Comparison of ENCODE assay signal across 8 mouse cellular contexts in genomic region chr3:96579885-96580454, GRCm38 (mm10). TPM values are rescaled to one million over a fixed set of nuclear protein-coding genes. Genes with fewer than 3 reads are reported as not detected.
DNase-seq lines count a peak whose midpoint lies in the region; ATAC-seq and TF ChIP-seq lines count a peak whose summit lies in the region.

No protein-coding gene starts in this region.

- DNase-seq in MEL (ENCODE audit: low read depth, low spot score) = peak; percentile 100
- DNase-seq in cerebellum, adult 2 months = peak; percentile 89 to 95
- DNase-seq in forebrain, postnatal 0 days = peak; percentile 95
- peak; percentile 95 for DNase-seq in heart, postnatal 4 days
- DNase-seq in layer of hippocampus, adult 9-10 months (ENCODE audit: low spot score) = peak; percentile 86
- peak; percentile 76 to 80 for DNase-seq in thymus, adult 18-20 months

- H3K9ac ChIP-seq in MEL (ENCODE audit: control insufficient read depth, low read depth, low read length, poor library complexity, severe bottlenecking) = peak overlapping the region; percentile 65
- peak overlapping the region; percentile 44 for H3K9ac ChIP-seq in forebrain, postnatal 0 days
- no peak overlapping the region for H3K9ac ChIP-seq in lung, embryonic 15.5 days

- no peaks in the 10 kb centered on the region for H3K9me3 ChIP-seq in MEL (replicated peaks; ENCODE audit: insufficient read depth, low read length)
- no peaks in the 10 kb centered on the region for H3K9me3 ChIP-seq in forebrain, postnatal 0 days (ENCODE audit: low read length)
- H3K9me3 ChIP-seq in lung, embryonic 15.5 days = no peaks in the 10 kb centered on the region

- H3K4me2 ChIP-seq in forebrain, postnatal 0 days (ENCODE audit: low read depth) = peak overlapping the region; percentile 53
- H3K4me2 ChIP-seq in lung, embryonic 15.5 days = peak overlapping the region; percentile 46

- TF ChIP-seq CTCF in MEL (IDR thresholded peaks at IDR 0.05 in 2 of 3, conservative IDR thresholded peaks at IDR 0.05 in 1 of 3; ENCODE audit: control insufficient read depth in 1 of 3, insufficient read depth in 1 of 3, low read depth in 2 of 3, low read length in 3 of 3, poor library complexity in 1 of 3, severe bottlenecking in 1 of 3) = peak in 1 of 3 experiments; percentile 99; a peak in 4 of 6 replicates
- TF ChIP-seq CTCF in cerebellum, adult 2 months (IDR thresholded peaks at IDR 0.05; ENCODE audit: borderline replicate concordance, insufficient read depth, low read depth, low read length) = peak; percentile 100
- peak; percentile 100 for TF ChIP-seq CTCF in forebrain, postnatal 0 days (IDR thresholded peaks at IDR 0.05; ENCODE audit: low read depth)
- peak; percentile 100 for TF ChIP-seq CTCF in olfactory bulb, adult 2 months (IDR thresholded peaks at IDR 0.05; ENCODE audit: insufficient read depth, low read depth, low read length)

- ATAC-seq in forebrain, postnatal 0 days = peak; percentile 91
- peak; percentile 59; the same call in 1 of the 2 replicates for ATAC-seq in lung, embryonic 15.5 days (ENCODE audit: borderline replicate concordance, extremely low read depth, low FRiP score, low TSS enrichment)

- H3K36me3 ChIP-seq in MEL (ENCODE audit: control insufficient read depth in 1 of 2, insufficient read depth in 2 of 2, low read length in 2 of 2) = peaks cover 0 to 34% of the 10 kb centered on the region in 2 experiments; a peak in 2 of 4 replicates
- H3K36me3 ChIP-seq in forebrain, postnatal 0 days (ENCODE audit: insufficient read depth) = no peaks in the 10 kb centered on the region
- H3K36me3 ChIP-seq in lung, embryonic 15.5 days = no peaks in the 10 kb centered on the region

- H3K27ac ChIP-seq in MEL (ENCODE audit: control insufficient read depth, low read depth, low read length) = peak overlapping the region; percentile 76
- H3K27ac ChIP-seq in cerebellum, adult 2 months (ENCODE audit: insufficient read depth, low read length) = no peak overlapping the region
- H3K27ac ChIP-seq in forebrain, postnatal 0 days (ENCODE audit: low read depth, low read length) = peak overlapping the region; percentile 24; the same call in 1 of the 2 replicates
- no peak overlapping the region for H3K27ac ChIP-seq in lung, embryonic 15.5 days
- no peak overlapping the region for H3K27ac ChIP-seq in olfactory bulb, adult 2 months (ENCODE audit: insufficient read depth, low read depth, low read length)

- peaks cover 12 to 42% of the 10 kb centered on the region in 2 experiments for H3K4me1 ChIP-seq in MEL (ENCODE audit: control insufficient read depth in 1 of 2, insufficient read depth in 2 of 2, low read length in 2 of 2)
- H3K4me1 ChIP-seq in cerebellum, adult 2 months (ENCODE audit: control insufficient read depth, insufficient read depth, low read length) = peaks cover 9% of the 10 kb centered on the region
- H3K4me1 ChIP-seq in forebrain, postnatal 0 days (ENCODE audit: insufficient read depth) = 0 out of 2 replicates have a peak, but pooled peaks cover 7% of the 10 kb centered on the region
- H3K4me1 ChIP-seq in lung, embryonic 15.5 days = peaks cover 30% of the 10 kb centered on the region
- H3K4me1 ChIP-seq in olfactory bulb, adult 2 months (ENCODE audit: control insufficient read depth, insufficient read depth, low read length) = peaks cover 16% of the 10 kb centered on the region

- TF ChIP-seq POLR2A in MEL (IDR thresholded peaks at IDR 0.05; ENCODE audit: control insufficient read depth in 1 of 2, insufficient read depth in 1 of 2, low read depth in 1 of 2, low read length in 2 of 2, poor library complexity in 1 of 2) = peak in 1 of 2 experiments; percentile 87; a peak in 2 of 4 replicates
- TF ChIP-seq POLR2A in cerebellum, adult 2 months (IDR thresholded peaks at IDR 0.05; ENCODE audit: borderline replicate concordance, insufficient read depth, low read length) = no peak
- TF ChIP-seq POLR2A in olfactory bulb, adult 2 months (IDR thresholded peaks at IDR 0.05; ENCODE audit: insufficient read depth, low read depth, low read length) = no peak

- H3K79me2 ChIP-seq in MEL (ENCODE audit: control insufficient read depth, insufficient read depth, low read length, poor library complexity) = peaks cover 3% of the 10 kb centered on the region; the same call in 1 of the 2 replicates

- TF ChIP-seq RAD21 in MEL (IDR thresholded peaks at IDR 0.05; ENCODE audit: low read depth, low read length) = peak; percentile 100

- TF ChIP-seq EP300 in MEL (IDR thresholded peaks at IDR 0.05; ENCODE audit: low read depth in 1 of 2, low read length in 2 of 2) = peak; percentile 46 to 56; a peak in 2 of 4 replicates

- no peaks in the 10 kb centered on the region for H3K27me3 ChIP-seq in MEL (ENCODE audit: control insufficient read depth in 1 of 2, insufficient read depth in 2 of 2, low read length in 2 of 2)
- H3K27me3 ChIP-seq in cerebellum, adult 2 months (ENCODE audit: control insufficient read depth, insufficient read depth, low read length) = no peaks in the 10 kb centered on the region
- H3K27me3 ChIP-seq in forebrain, postnatal 0 days (ENCODE audit: insufficient read depth, low read length) = no peaks in the 10 kb centered on the region
- H3K27me3 ChIP-seq in lung, embryonic 15.5 days = no peaks in the 10 kb centered on the region

- H3K4me3 ChIP-seq in MEL (ENCODE audit: control insufficient read depth in 1 of 2, insufficient read depth in 1 of 2, low read depth in 2 of 2, low read length in 2 of 2) = peak overlapping the region; percentile 58 to 59
- peak overlapping the region; percentile 46 for H3K4me3 ChIP-seq in cerebellum, adult 2 months (replicated peaks; ENCODE audit: insufficient read depth, low read depth, low read length)
- H3K4me3 ChIP-seq in forebrain, postnatal 0 days (ENCODE audit: low read depth, low read length) = peak overlapping the region; percentile 26
- H3K4me3 ChIP-seq in lung, embryonic 15.5 days = no peak overlapping the region
- peak overlapping the region; percentile 34 for H3K4me3 ChIP-seq in olfactory bulb, adult 2 months (ENCODE audit: insufficient read depth, low read depth, low read length)

- 14% methylated on average over 16 of the region's 16 CpGs for WGBS in cerebellum, adult 2 months
- 12% methylated on average over 16 of the region's 16 CpGs for WGBS in forebrain, postnatal 0 days
- 10% methylated on average over 16 of the region's 16 CpGs for WGBS in lung, embryonic 15.5 days
- WGBS in olfactory bulb, adult 2 months = 9% methylated on average over 16 of the region's 16 CpGs

RNA-seq across cellular contexts. Expression of gene Gm16253, which starts 3.2 kb away (rescaled TPM):
- total RNA-seq in MEL (2012; rRNA removed) = not detected in 2 replicates
- 1 to 10 TPM in 1 of 2 experiments, not detected in 1; 1.4 TPM for polyA plus RNA-seq in MEL (2012; ENCODE audit: insufficient read depth in 1 of 2, insufficient read length in 2 of 2, low read depth in 1 of 2, low replicate concordance in 2 of 2, missing spikeins in 1 of 2)
- not detected in 2 replicates for polyA plus RNA-seq in cerebellum, adult 2 months (2012; rRNA removed)
- not detected in 2 replicates for total RNA-seq in forebrain, postnatal 0 days (2014; rRNA removed)
- not detected in 2 replicates for polyA plus RNA-seq in forebrain, postnatal 0 days (2015; fragmentation: Nextera tagmentation; extraction: Ambion mirVana)
- total RNA-seq in heart, postnatal 4 days (2021) = 1 to 10 TPM; 2.5 to 2.9 TPM
- 1.1 and 1.3 TPM in 2 replicates for polyA plus RNA-seq in lung, embryonic 15.5 days (2015; fragmentation: Nextera tagmentation; extraction: Ambion mirVana)
- polyA plus RNA-seq in olfactory bulb, adult 2 months (2012; ENCODE audit: insufficient read depth, insufficient read length, low replicate concordance, missing spikeins) = not detected in 2 replicates

RNA-seq across cellular contexts. Expression of gene Polr3gl, which starts 14.0 kb away (rescaled TPM):
- total RNA-seq in MEL (2012; rRNA removed) = 26.4 and 31.1 TPM in 2 replicates
- polyA plus RNA-seq in MEL (2012; ENCODE audit: insufficient read depth in 1 of 2, insufficient read length in 2 of 2, low read depth in 1 of 2, low replicate concordance in 2 of 2, missing spikeins in 1 of 2) = 10 to 100 TPM in 1 of 2 experiments, not detected in 1; 39.8 TPM
- 53.1 and 55.5 TPM in 2 replicates for polyA plus RNA-seq in cerebellum, adult 2 months (2012; rRNA removed)
- total RNA-seq in forebrain, postnatal 0 days (2014; rRNA removed) = 25.7 and 31.8 TPM in 2 replicates
- 27.8 and 35.9 TPM in 2 replicates for polyA plus RNA-seq in forebrain, postnatal 0 days (2015; fragmentation: Nextera tagmentation; extraction: Ambion mirVana)
- 10 to 100 TPM; 20.4 to 24.0 TPM for total RNA-seq in heart, postnatal 4 days (2021)
- 38.3 and 39.8 TPM in 2 replicates for polyA plus RNA-seq in lung, embryonic 15.5 days (2015; fragmentation: Nextera tagmentation; extraction: Ambion mirVana)
- polyA plus RNA-seq in olfactory bulb, adult 2 months (2012; ENCODE audit: insufficient read depth, insufficient read length, low replicate concordance, missing spikeins) = not detected in 2 replicates

RNA-seq across cellular contexts. Expression of gene Ankrd34a, which starts 16.5 kb away (rescaled TPM):
- total RNA-seq in MEL (2012; rRNA removed) = 0.15 and 0.16 TPM in 2 replicates
- under 1 TPM in 1 of 2 experiments, not detected in 1; 0.78 TPM for polyA plus RNA-seq in MEL (2012; ENCODE audit: insufficient read depth in 1 of 2, insufficient read length in 2 of 2, low read depth in 1 of 2, low replicate concordance in 2 of 2, missing spikeins in 1 of 2)
- polyA plus RNA-seq in cerebellum, adult 2 months (2012; rRNA removed) = 53.2 and 58.1 TPM in 2 replicates
- total RNA-seq in forebrain, postnatal 0 days (2014; rRNA removed) = 17.7 and 19.3 TPM in 2 replicates
- 17.6 and 19.2 TPM in 2 replicates for polyA plus RNA-seq in forebrain, postnatal 0 days (2015; fragmentation: Nextera tagmentation; extraction: Ambion mirVana)
- 1 to 10 TPM; 1.8 to 3.1 TPM for total RNA-seq in heart, postnatal 4 days (2021)
- polyA plus RNA-seq in lung, embryonic 15.5 days (2015; fragmentation: Nextera tagmentation; extraction: Ambion mirVana) = 1.8 and 2.2 TPM in 2 replicates
- polyA plus RNA-seq in olfactory bulb, adult 2 months (2012; ENCODE audit: insufficient read depth, insufficient read length, low replicate concordance, missing spikeins) = not detected in 2 replicates

RNA-seq across cellular contexts. Expression of gene Lix1l, which starts 21.0 kb away (rescaled TPM):
- 5.4 and 6.1 TPM in 2 replicates for total RNA-seq in MEL (2012; rRNA removed)
- polyA plus RNA-seq in MEL (2012; ENCODE audit: insufficient read depth in 1 of 2, insufficient read length in 2 of 2, low read depth in 1 of 2, low replicate concordance in 2 of 2, missing spikeins in 1 of 2) = 10 to 100 TPM in 1 of 2 experiments, not detected in 1; 17.0 TPM
- polyA plus RNA-seq in cerebellum, adult 2 months (2012; rRNA removed) = 23.9 and 24.7 TPM in 2 replicates
- 53.5 and 59.9 TPM in 2 replicates for total RNA-seq in forebrain, postnatal 0 days (2014; rRNA removed)
- 3.5 and 3.7 TPM in 2 replicates for polyA plus RNA-seq in forebrain, postnatal 0 days (2015; fragmentation: Nextera tagmentation; extraction: Ambion mirVana)
- total RNA-seq in heart, postnatal 4 days (2021) = 10 to 100 TPM; 53.1 to 56.6 TPM
- 6.9 and 7.9 TPM in 2 replicates for polyA plus RNA-seq in lung, embryonic 15.5 days (2015; fragmentation: Nextera tagmentation; extraction: Ambion mirVana)
- not detected in 2 replicates for polyA plus RNA-seq in olfactory bulb, adult 2 months (2012; ENCODE audit: insufficient read depth, insufficient read length, low replicate concordance, missing spikeins)

RNA-seq across cellular contexts. Expression of gene Txnip, which starts 22.2 kb away (rescaled TPM):
- 183 and 191 TPM in 2 replicates for total RNA-seq in MEL (2012; rRNA removed)
- 1,000 to 10,000 TPM in 1 of 2 experiments, 100 to 1,000 TPM in 1; 237 to 1,680 TPM for polyA plus RNA-seq in MEL (2012; ENCODE audit: insufficient read depth in 1 of 2, insufficient read length in 2 of 2, low read depth in 1 of 2, low replicate concordance in 2 of 2, missing spikeins in 1 of 2)
- polyA plus RNA-seq in cerebellum, adult 2 months (2012; rRNA removed) = 15.2 and 21.9 TPM in 2 replicates
- 122 and 176 TPM in 2 replicates for total RNA-seq in forebrain, postnatal 0 days (2014; rRNA removed)
- 116 and 135 TPM in 2 replicates for polyA plus RNA-seq in forebrain, postnatal 0 days (2015; fragmentation: Nextera tagmentation; extraction: Ambion mirVana)
- 100 to 1,000 TPM; 286 to 331 TPM for total RNA-seq in heart, postnatal 4 days (2021)
- polyA plus RNA-seq in lung, embryonic 15.5 days (2015; fragmentation: Nextera tagmentation; extraction: Ambion mirVana) = 129 and 141 TPM in 2 replicates
- not detected in 2 replicates for polyA plus RNA-seq in olfactory bulb, adult 2 months (2012; ENCODE audit: insufficient read depth, insufficient read length, low replicate concordance, missing spikeins)

Comparison
In these comparisons a context has a peak if more than half of its experiments do, and no peak if none do; other contexts are left out.
1. H3K27ac ChIP-seq: peak in MEL (single experiment) and forebrain, postnatal 0 days (single experiment); none in cerebellum, adult 2 months (single experiment), lung, embryonic 15.5 days (single experiment) and olfactory bulb, adult 2 months (single experiment).
2. Peak in every context shown above with its lines, with median percentiles within 50 percentile points of each other: DNase-seq.